Mouse (Mus musculus): ENCODE data around the gene Gm49325. TPM values are rescaled to one million over a fixed set of nuclear protein-coding genes. Genes with fewer than 3 reads are reported as not detected.
"Not testable (repeated sequence)": the region's sequence is repeated elsewhere in the genome, so short reads cannot be mapped to it uniquely, and the experiment has no call there.

Gene Gm49325
- polyA plus RNA-seq, 1 experiment from 2014 or later, result not detected

DNA sequence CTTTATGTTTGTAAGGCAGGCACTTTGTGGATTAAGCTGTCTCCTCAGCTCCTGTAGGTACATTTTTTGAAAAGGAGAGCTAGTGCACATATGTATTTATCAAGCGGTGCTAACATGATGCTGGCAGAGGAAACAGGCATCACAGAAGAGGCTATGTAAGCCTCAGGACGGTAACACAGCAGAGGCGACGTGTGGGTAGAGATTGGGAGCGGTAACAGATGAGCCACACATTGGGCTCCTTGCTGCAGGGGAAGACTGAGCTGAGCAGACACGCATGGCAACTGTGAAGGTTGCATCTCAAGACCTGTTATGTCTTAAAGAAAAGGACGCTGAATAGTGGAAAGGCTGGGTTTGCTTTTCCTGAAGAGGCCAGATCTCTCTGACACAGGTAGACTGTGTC, 77.0 kb downstream of the Gm49325 start:
- WGBS, result 57% methylated on average over 7 of the region's 7 CpGs
- no peak for ATAC-seq (ENCODE audit: insufficient number of reproducible peaks, insufficient read depth, low FRiP score, low read depth)
- Histone ChIP-seq H3K9ac (ENCODE audit: low read length) (no peak overlapping the region), H3K9me3 (ENCODE audit: control insufficient read depth, low read length) (no peaks in the 10 kb centered on the region), H3K36me3 (ENCODE audit: control insufficient read depth, insufficient read depth, low read length) (no peaks in the 10 kb centered on the region), H3K4me3 (ENCODE audit: control insufficient read depth in 1 of 2, insufficient read depth in 1 of 2, low read depth in 1 of 2, low read length in 2 of 2) (no peak overlapping the region), H3K27ac (replicated peaks in 1 of 2; ENCODE audit: control insufficient read depth in 1 of 2, insufficient read depth in 1 of 2, low read depth in 2 of 2, low read length in 2 of 2) (no peak overlapping the region), H3K27me3 (ENCODE audit: control insufficient read depth, insufficient read depth, low read length) (peaks cover 71% of the 10 kb centered on the region), H3K4me1 (ENCODE audit: control insufficient read depth in 2 of 2, insufficient read depth in 2 of 2, low read length in 2 of 2) (peaks cover 4 to 8% of the 10 kb centered on the region in 2 experiments; a peak in 2 of 4 replicates), H3K4me2 (ENCODE audit: low read length) (no peak overlapping the region)

- Histone ChIP-seq H3K4me2 (ENCODE audit: low read length) (no peak overlapping the region), H3K27me3 (ENCODE audit: control insufficient read depth, insufficient read depth, low read length) (peaks cover 72% of the 10 kb centered on the region), H3K27ac (replicated peaks in 1 of 2; ENCODE audit: control insufficient read depth in 1 of 2, insufficient read depth in 1 of 2, low read depth in 2 of 2, low read length in 2 of 2) (no peak overlapping the region), H3K4me1 (ENCODE audit: control insufficient read depth in 2 of 2, insufficient read depth in 2 of 2, low read length in 2 of 2) (peaks cover 4 to 8% of the 10 kb centered on the region in 2 experiments; a peak in 2 of 4 replicates), H3K9ac (ENCODE audit: low read length) (no peak overlapping the region), H3K9me3 (ENCODE audit: control insufficient read depth, low read length) (no peaks in the 10 kb centered on the region), H3K36me3 (ENCODE audit: control insufficient read depth, insufficient read depth, low read length) (no peaks in the 10 kb centered on the region), H3K4me3 (ENCODE audit: control insufficient read depth in 1 of 2, insufficient read depth in 1 of 2, low read depth in 1 of 2, low read length in 2 of 2) (no peak overlapping the region)
- WGBS, result 35% methylated on average over 8 of the region's 8 CpGs
- ATAC-seq (ENCODE audit: insufficient number of reproducible peaks, insufficient read depth, low FRiP score, low read depth), result no peak
These were observed 78.2 kb downstream of the Gm49325 start for GRCm38 (mm10) chr10:77684181-77684580.

DNA sequence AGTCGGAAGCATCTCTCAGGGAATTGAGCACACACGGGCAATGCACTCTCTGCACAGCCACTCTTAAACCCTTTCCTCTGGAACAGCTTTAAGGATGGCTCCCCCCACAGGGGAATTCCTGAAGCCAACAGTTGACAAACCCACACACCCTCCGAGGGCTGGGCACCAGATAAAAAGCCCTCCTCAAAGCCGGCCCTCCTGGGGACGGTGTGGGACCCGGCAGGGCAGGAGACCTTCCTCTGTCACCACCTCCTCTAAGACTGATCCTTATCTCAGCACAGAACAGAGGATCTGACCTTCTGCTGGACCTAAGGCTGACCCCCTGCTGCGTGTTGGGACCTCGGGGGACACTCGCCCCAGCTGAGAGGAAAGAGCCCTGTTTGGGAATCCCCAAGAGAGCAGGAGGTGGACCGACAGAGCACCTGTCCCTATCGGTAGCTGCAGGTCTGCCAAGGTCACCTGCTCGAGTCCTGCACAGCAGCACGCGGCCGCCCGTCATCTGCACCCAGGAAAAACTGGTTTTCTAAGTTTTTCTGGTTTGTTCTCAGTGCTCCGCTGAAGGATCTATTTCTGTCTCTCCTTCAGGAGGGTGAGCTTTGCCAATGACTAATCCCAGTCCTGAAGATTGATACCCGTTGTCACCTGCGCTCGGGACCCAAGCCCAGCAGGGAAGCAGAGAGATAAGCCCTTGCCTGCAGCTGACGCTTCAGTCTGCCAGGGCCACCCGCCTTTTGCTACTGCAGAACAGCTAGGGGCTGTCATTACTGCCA, 80.1 kb downstream of the Gm49325 start, which contains the start of gene Tspear:
Gene Tspear, plus strand, starts transcription at position 675 of the 770 bp plus-strand sequence.
- WGBS, result 1% methylated on average over 22 of the region's 22 CpGs
- no peak within 1 kb of the TSS for H3K27ac ChIP-seq (replicated peaks in 1 of 2; ENCODE audit: control insufficient read depth in 1 of 2, insufficient read depth in 1 of 2, low read depth in 2 of 2, low read length in 2 of 2)
- peaks cover 69% of the 10 kb centered on the region for H3K27me3 ChIP-seq (ENCODE audit: control insufficient read depth, insufficient read depth, low read length)
- peaks cover 4 to 8% of the 10 kb centered on the region in 2 experiments; a peak in 2 of 4 replicates for H3K4me1 ChIP-seq (ENCODE audit: control insufficient read depth in 2 of 2, insufficient read depth in 2 of 2, low read length in 2 of 2)
- H3K9ac ChIP-seq (ENCODE audit: low read length), result no peak within 1 kb of the TSS
- H3K4me3 ChIP-seq (ENCODE audit: control insufficient read depth in 1 of 2, insufficient read depth in 1 of 2, low read depth in 1 of 2, low read length in 2 of 2), result no peak within 1 kb of the TSS
- peak within 1 kb of the TSS; percentile 36 for H3K4me2 ChIP-seq (ENCODE audit: low read length)
- no peaks in the 10 kb centered on the region for H3K9me3 ChIP-seq (ENCODE audit: control insufficient read depth, low read length)
- ATAC-seq (ENCODE audit: insufficient number of reproducible peaks, insufficient read depth, low FRiP score, low read depth), result no peak
- no peaks in the 10 kb centered on the region for H3K36me3 ChIP-seq (ENCODE audit: control insufficient read depth, insufficient read depth, low read length)

GRCm38 (mm10) chr10:77687021-77687420, 81.0 kb downstream of the Gm49325 start:
- Histone ChIP-seq H3K4me3 (ENCODE audit: control insufficient read depth in 1 of 2, insufficient read depth in 1 of 2, low read depth in 1 of 2, low read length in 2 of 2) (no peak overlapping the region), H3K36me3 (ENCODE audit: control insufficient read depth, insufficient read depth, low read length) (no peaks in the 10 kb centered on the region), H3K4me1 (ENCODE audit: control insufficient read depth in 2 of 2, insufficient read depth in 2 of 2, low read length in 2 of 2) (peaks cover 4 to 8% of the 10 kb centered on the region in 2 experiments; a peak in 2 of 4 replicates), H3K9ac (ENCODE audit: low read length) (no peak overlapping the region), H3K4me2 (ENCODE audit: low read length) (no peak overlapping the region), H3K27me3 (ENCODE audit: control insufficient read depth, insufficient read depth, low read length) (peaks cover 68% of the 10 kb centered on the region), H3K9me3 (ENCODE audit: control insufficient read depth, low read length) (no peaks in the 10 kb centered on the region), H3K27ac (replicated peaks in 1 of 2; ENCODE audit: control insufficient read depth in 1 of 2, insufficient read depth in 1 of 2, low read depth in 2 of 2, low read length in 2 of 2) (no peak overlapping the region)
- 29% methylated on average over 10 of the region's 10 CpGs for WGBS
- ATAC-seq (ENCODE audit: insufficient number of reproducible peaks, insufficient read depth, low FRiP score, low read depth), result no peak

DNA sequence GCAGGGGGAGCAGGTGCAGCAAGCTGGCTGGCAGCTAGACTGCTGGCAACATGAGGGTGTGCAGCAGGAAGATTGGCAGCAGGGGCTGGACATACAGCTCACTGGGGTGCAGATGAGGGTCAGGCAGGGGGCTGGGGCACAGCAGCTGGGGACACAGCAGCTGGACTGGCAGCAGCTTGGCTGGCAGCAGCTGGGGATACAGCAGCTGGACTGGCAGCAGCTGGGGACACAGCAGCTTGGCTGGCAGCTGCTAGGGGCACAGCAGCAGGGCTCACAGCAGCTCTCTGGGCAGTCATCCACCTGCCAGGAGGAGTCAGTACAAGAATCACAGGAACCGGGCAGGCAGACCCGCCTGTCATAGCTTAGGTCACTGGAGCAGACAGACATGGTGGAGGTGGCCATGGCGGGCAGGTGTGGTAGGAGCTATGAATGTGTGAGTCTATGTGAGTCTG, 84.4 kb downstream of the Gm49325 start, which contains the start of gene Gm19402:
Gene Gm19402, minus strand, starts transcription at position 402 of the 452 bp plus-strand sequence.
- H3K4me2 ChIP-seq (ENCODE audit: low read length); H3K4me1 ChIP-seq (ENCODE audit: control insufficient read depth in 2 of 2, insufficient read depth in 2 of 2, low read length in 2 of 2); H3K9ac ChIP-seq (ENCODE audit: low read length); H3K4me3 ChIP-seq (ENCODE audit: control insufficient read depth in 1 of 2, insufficient read depth in 1 of 2, low read depth in 1 of 2, low read length in 2 of 2); H3K27ac ChIP-seq (replicated peaks in 1 of 2; ENCODE audit: control insufficient read depth in 1 of 2, insufficient read depth in 1 of 2, low read depth in 2 of 2, low read length in 2 of 2); H3K36me3 ChIP-seq (ENCODE audit: control insufficient read depth, insufficient read depth, low read length); ATAC-seq (ENCODE audit: insufficient number of reproducible peaks, insufficient read depth, low FRiP score, low read depth); H3K9me3 ChIP-seq (ENCODE audit: control insufficient read depth, low read length): not testable (repeated sequence)
- H3K27me3 ChIP-seq (ENCODE audit: control insufficient read depth, insufficient read depth, low read length), result peaks cover 44% of the 10 kb centered on the region
- 73% methylated on average over 3 of the region's 3 CpGs for WGBS

MicroRNA genes within 50 kb of the gene (microRNA counts, 519-probe panel; counts per million panel counts)
- 322 counts per million, percentile 70 among the panel's probes with 10 or more counts for microRNA mmu-miR-1930

Small RNA genes within 50 kb of the gene (microRNA-seq; reads per million reads assigned to microRNA genes)
- gene Mir1930, result 11.7 reads per million, percentile 24 among the genes with 10 or more reads in this experiment

Other genes starting within 250 kb of the Gm49325 start
- 13.4 and 15.4 TPM in 2 replicates for gene Adarb1, start 187.9 kb upstream of the Gm49325 start, polyA plus RNA-seq (2014; fragmentation: Nextera tagmentation; extraction: Ambion mirVana)
- 23.0 TPM in 2 replicates for gene Fam207a, start 90.4 kb upstream of the Gm49325 start, polyA plus RNA-seq (2014; fragmentation: Nextera tagmentation; extraction: Ambion mirVana)
- 1.5 and 2.4 TPM in 2 replicates for gene Itgb2, start 75.9 kb upstream of the Gm49325 start, polyA plus RNA-seq (2014; fragmentation: Nextera tagmentation; extraction: Ambion mirVana)
- gene Pttg1ip, start 24.5 kb upstream of the Gm49325 start, polyA plus RNA-seq (2014; fragmentation: Nextera tagmentation; extraction: Ambion mirVana), result 128 and 133 TPM in 2 replicates
- gene Sumo3, start 100 bp upstream of the Gm49325 start, polyA plus RNA-seq (2014; fragmentation: Nextera tagmentation; extraction: Ambion mirVana), result 144 and 156 TPM in 2 replicates
- gene Ube2g2, start 16.1 kb downstream of the Gm49325 start, polyA plus RNA-seq (2014; fragmentation: Nextera tagmentation; extraction: Ambion mirVana), result 50.4 and 53.0 TPM in 2 replicates
- gene Tspear, start 80.4 kb downstream of the Gm49325 start, polyA plus RNA-seq (2014; fragmentation: Nextera tagmentation; extraction: Ambion mirVana), result 0.09 TPM in 1 of 2 replicates, not detected in the other
- gene Gm19402, start 84.6 kb downstream of the Gm49325 start, polyA plus RNA-seq (2014; fragmentation: Nextera tagmentation; extraction: Ambion mirVana), result not detected in 2 replicates
- gene Gm9508, start 91.0 kb downstream of the Gm49325 start, polyA plus RNA-seq (2014; fragmentation: Nextera tagmentation; extraction: Ambion mirVana), result not detected in 2 replicates
- not detected in 2 replicates for gene Gm10272, start 100.4 kb downstream of the Gm49325 start, polyA plus RNA-seq (2014; fragmentation: Nextera tagmentation; extraction: Ambion mirVana)
- not detected in 2 replicates for gene Gm10024, start 105.3 kb downstream of the Gm49325 start, polyA plus RNA-seq (2014; fragmentation: Nextera tagmentation; extraction: Ambion mirVana)
- not detected in 2 replicates for gene Gm10142, start 109.6 kb downstream of the Gm49325 start, polyA plus RNA-seq (2014; fragmentation: Nextera tagmentation; extraction: Ambion mirVana)
- gene Krtap12-1, start 114.4 kb downstream of the Gm49325 start, polyA plus RNA-seq (2014; fragmentation: Nextera tagmentation; extraction: Ambion mirVana), result not detected in 2 replicates
- not detected in 2 replicates for gene Gm10100, start 120.3 kb downstream of the Gm49325 start, polyA plus RNA-seq (2014; fragmentation: Nextera tagmentation; extraction: Ambion mirVana)
- not detected in 2 replicates for gene Gm18596, start 136.4 kb downstream of the Gm49325 start, polyA plus RNA-seq (2014; fragmentation: Nextera tagmentation; extraction: Ambion mirVana)
- not detected in 2 replicates for gene Gm9736, start 145.2 kb downstream of the Gm49325 start, polyA plus RNA-seq (2014; fragmentation: Nextera tagmentation; extraction: Ambion mirVana)
- gene Gm3233, start 153.5 kb downstream of the Gm49325 start, polyA plus RNA-seq (2014; fragmentation: Nextera tagmentation; extraction: Ambion mirVana), result not detected in 2 replicates
- gene Gm3238, start 165.1 kb downstream of the Gm49325 start, polyA plus RNA-seq (2014; fragmentation: Nextera tagmentation; extraction: Ambion mirVana), result not detected in 2 replicates
- not detected in 2 replicates for gene Gm7138, start 170.7 kb downstream of the Gm49325 start, polyA plus RNA-seq (2014; fragmentation: Nextera tagmentation; extraction: Ambion mirVana)
- not detected in 2 replicates for gene Gm3250, start 176.3 kb downstream of the Gm49325 start, polyA plus RNA-seq (2014; fragmentation: Nextera tagmentation; extraction: Ambion mirVana)
- not detected in 2 replicates for gene Gm7137, start 182.0 kb downstream of the Gm49325 start, polyA plus RNA-seq (2014; fragmentation: Nextera tagmentation; extraction: Ambion mirVana)
- gene Gm9639, start 188.9 kb downstream of the Gm49325 start, polyA plus RNA-seq (2014; fragmentation: Nextera tagmentation; extraction: Ambion mirVana), result not detected in 2 replicates
- gene Gm19668, start 192.9 kb downstream of the Gm49325 start, polyA plus RNA-seq (2014; fragmentation: Nextera tagmentation; extraction: Ambion mirVana), result not detected in 2 replicates
- not detected in 2 replicates for gene Gm9507, start 205.6 kb downstream of the Gm49325 start, polyA plus RNA-seq (2014; fragmentation: Nextera tagmentation; extraction: Ambion mirVana)
- not detected in 2 replicates for gene Gm2696, start 208.5 kb downstream of the Gm49325 start, polyA plus RNA-seq (2014; fragmentation: Nextera tagmentation; extraction: Ambion mirVana)
- gene Krtap10-4, start 220.9 kb downstream of the Gm49325 start, polyA plus RNA-seq (2014; fragmentation: Nextera tagmentation; extraction: Ambion mirVana), result not detected in 2 replicates
- gene Krtap10-10, start 229.8 kb downstream of the Gm49325 start, polyA plus RNA-seq (2014; fragmentation: Nextera tagmentation; extraction: Ambion mirVana), result not detected in 2 replicates
- gene Gm36176, start 240.6 kb downstream of the Gm49325 start, polyA plus RNA-seq (2014; fragmentation: Nextera tagmentation; extraction: Ambion mirVana), result not detected in 2 replicates
- not detected in 2 replicates for gene Gm10318, start 246.7 kb downstream of the Gm49325 start, polyA plus RNA-seq (2014; fragmentation: Nextera tagmentation; extraction: Ambion mirVana)

Data from heart, embryonic 14.5 days (tissue).